Mouse (Mus musculus): ENCODE data around the gene Smim1.

DNA sequence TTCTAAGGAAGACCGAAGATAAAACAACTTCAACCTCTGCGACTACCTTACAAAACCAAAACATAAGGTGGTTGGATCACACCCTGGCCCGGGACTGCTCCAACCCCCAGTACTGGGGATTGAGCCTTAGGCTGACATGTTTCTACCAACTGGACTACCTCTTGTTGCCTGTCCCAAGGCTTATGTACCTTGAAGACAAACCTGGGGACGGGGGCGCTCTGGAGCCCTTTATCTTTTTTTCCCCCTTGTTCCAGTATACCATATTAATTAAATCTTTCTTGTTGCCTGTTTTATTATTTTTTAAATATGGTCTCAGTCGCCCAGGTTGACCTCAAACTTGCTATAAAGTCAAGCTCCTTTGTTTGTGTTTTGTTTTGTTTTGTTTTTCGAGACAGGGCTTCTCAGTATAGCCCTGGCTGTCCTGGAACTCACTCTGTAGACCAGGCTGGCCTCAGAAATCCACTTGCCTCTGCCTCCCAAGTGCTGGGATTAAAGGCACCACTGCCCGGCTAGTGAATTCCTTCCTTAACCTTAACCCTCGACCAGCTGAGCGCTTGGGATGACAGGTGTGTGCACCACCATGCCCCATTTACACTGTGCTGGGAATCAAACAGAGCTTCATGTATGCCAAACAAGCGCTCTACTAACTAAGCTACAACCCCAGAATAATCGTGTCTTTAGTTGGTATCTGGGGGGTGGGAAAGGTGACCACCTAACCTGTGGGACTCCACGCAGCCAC, 15.0 kb downstream of the Smim1 start:
- no peak for TF ChIP-seq CTCF (IDR thresholded peaks at IDR 0.05; ENCODE audit: borderline replicate concordance, insufficient read depth, low read length)
- TF ChIP-seq POLR2A (IDR thresholded peaks at IDR 0.05; ENCODE audit: low read depth, low read length): no peak; the same call in 1 of the 2 replicates
